Mouse (Mus musculus) E14TG2a.4 (cell line): ENCODE results near the gene Pfdn5.

Source experiments
- CTCF ChIP-seq: conservative IDR thresholded peaks from 2 replicates; pipeline ENCODE4 v1.5.1; 2014; ENCODE audit warnings: low read length
- NANOG ChIP-seq: IDR thresholded peaks from 2 replicates; pipeline ENCODE4 v1.6.1; 2014; ENCODE audit warnings: borderline replicate concordance, low read length, mixed read lengths
- POU5F1 ChIP-seq: IDR thresholded peaks from 2 replicates; pipeline ENCODE4 v1.6.1; 2014; ENCODE audit warnings: low read length, borderline replicate concordance

- TF ChIP-seq CTCF (no peak), NANOG (no peak), POU5F1 (no peak)
These were observed 50.7 kb downstream of the Pfdn5 start for GRCm38 (mm10) chr15:102376453-102377162.
